Mouse (Mus musculus) stomach, postnatal 0 days (tissue): ENCODE results near the gene Srrm3.

ENCODE experiments used
- CTCF ChIP-seq: IDR thresholded peaks from 2 replicates; pipeline ENCODE4 v1.5.1; 2016; ENCODE audit warnings: antibody characterized with exemption, low read depth, mild to moderate bottlenecking, moderate library complexity
- EP300 ChIP-seq: optimal IDR thresholded peaks from 2 replicates; pipeline ENCODE3; 2016; ENCODE audit warnings: antibody characterized with exemption

GRCm38 (mm10) chr5:135867637-135868593 lies 61.2 kb downstream of the Srrm3 start:
- TF ChIP-seq EP300: no peak
- no peak for TF ChIP-seq CTCF
